Mouse (Mus musculus) urinary bladder, postnatal 10 days (tissue): Measurements from ENCODE around the gene Usp42.

Experiments used
- DNase-seq: peaks from one replicate; pipeline ENCODE4 v3.0.0; 2022; ENCODE audit warnings: low spot score

Usp42 gene

DNA sequence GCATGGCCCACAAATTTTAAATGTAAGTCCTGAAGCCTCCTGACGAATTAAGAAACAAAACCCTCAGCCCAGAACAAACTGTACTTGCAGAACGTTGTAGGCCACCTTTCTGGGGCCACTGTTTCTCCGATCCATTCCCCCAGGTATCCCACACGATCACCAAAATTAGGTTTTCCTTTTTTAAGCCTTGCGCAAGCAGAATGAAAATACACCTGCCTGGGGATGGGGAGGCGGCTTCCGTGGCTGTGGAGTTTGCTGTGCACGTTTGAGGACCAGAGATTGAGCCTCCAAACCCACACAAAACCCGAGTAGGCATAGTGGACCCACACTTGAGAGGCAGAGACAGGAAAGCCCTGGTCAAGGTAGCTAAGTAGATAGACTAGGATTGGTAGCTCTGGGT lies 41.7 kb downstream of the Usp42 start:
- no peak for DNase-seq

DNA sequence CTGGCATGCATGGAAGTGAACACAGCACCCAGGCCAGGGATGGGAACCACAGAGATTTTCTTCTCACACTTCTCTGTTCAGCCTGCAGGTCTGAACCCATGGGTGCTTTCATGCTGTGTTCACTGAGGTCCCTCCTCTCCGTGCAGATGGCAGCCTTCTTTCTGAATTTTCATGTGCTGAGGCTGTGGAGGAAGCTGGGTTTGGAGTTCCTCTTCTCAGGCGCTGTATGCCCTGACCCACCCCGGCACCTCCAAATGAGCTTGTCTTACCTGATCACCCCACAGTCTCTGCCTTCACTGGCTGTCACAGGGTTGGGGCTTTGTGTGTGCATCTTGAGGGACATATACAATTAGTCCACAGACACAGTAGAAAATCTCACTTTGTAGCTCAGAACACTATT lies 44.5 kb downstream of the Usp42 start:
- no peak for DNase-seq

DNA sequence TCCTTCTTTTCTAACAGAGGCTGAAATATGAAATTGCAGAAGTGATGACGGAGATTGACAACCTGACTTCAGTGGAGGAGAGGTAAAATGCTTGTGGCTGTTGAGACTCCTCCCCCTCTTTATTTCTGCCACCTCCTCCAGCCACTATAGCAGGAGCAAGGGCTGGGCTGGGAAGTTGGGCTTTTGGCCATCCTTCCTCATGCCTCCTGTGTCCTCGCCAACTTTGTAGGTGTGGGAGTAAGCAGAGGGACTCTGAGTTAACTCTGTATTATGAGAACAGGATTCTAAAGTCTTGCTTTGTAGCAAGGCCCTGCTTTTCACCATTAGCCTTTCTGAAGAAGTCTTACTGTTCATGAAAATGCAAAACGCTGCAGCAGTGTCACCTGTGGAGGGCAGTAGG lies 45.6 kb downstream of the Usp42 start:
- DNase-seq: no peak

DNA sequence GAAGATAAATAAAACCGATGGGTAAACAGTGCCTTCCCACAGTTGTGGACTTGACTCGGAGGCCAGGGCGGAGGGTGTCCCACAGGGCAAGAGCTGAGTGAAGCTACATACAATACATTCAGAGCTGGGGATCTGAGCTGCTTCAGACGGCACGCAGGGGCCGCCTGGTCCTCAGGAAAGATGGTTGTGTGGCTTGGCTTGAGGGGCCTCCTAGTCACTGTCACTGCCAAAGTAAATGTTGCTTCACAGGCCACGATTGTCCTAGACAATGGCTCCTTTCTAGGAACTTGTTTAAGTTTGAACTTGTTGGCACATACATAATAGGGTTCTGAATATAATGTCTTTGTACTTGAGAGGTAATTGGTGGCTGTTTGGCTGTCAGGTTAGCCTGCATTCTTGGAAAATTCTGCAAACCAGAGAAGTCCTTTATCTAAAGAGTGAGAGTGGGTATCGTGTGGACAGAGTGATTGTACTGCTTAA lies 47.1 kb downstream of the Usp42 start:
- no peak for DNase-seq

DNA sequence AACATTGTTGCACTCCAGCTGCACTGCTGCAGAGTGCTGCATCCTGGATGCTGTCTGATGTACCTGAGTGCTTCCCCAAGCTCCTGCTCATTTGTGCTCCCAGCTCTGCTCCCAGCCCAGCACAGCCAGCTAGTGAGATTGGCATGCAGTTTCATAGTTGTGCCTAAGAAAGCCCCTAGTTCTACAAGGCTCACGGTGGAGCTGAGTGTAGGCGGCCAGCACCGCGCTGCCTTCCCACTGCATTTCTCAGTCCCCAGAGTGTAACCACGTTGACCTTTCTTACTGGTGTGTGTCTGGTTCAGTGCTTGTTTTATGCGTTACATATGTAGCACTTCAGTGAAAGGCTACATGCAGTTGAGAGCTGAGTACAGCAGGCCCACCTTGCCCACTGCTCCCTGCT lies 48.4 kb downstream of the Usp42 start:
- DNase-seq: no peak

DNA sequence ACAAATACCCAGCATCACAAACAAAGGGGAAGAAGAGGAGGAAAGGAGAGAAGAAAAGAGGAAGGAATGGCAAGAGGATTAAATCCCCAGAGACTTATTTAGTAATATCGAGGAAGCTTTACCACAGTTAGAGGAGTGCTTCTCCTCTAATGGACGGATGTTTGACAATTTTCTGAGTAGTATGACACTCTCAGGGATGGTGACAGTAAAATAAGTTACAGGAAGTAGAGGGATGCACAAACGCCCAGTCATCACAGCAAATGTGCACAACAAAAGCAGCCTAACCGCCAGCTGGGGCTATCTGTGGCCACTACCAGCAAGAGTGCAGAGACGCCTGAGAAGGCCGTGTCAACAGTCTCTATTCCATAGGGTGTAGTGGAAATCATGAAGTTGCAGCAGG lies 52.4 kb downstream of the Usp42 start:
- no peak for DNase-seq

DNA sequence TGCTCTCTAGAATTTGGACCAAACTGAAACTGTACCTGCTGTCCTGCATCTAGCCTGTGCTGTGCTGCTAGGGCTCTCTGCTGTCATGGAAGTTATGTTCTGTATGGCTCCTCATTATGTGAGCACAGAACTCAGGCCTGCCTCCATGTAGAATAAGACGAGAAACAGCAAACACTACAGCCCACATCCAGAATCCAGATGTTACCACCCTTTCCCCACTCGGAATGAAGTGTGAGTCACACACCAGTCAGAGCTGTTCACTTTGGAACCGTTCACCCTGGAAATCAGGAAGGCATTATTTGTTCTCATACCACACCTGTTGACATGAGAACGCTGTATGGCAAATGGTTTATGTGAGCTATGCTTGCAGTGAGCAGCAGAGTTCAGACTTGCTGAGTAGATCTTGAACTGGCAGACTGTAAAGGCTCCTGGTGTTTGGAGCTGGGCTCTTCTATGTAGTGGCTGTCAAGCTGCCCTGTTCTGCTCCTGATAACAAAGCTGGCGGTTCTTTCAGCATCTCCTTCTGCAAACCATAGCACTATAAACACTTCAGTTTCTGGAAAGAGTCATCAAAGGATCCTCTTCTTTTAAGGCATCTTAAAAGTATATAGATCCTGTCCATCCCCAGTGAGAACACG lies 53.3 kb downstream of the Usp42 start:
- DNase-seq: no peak

DNA sequence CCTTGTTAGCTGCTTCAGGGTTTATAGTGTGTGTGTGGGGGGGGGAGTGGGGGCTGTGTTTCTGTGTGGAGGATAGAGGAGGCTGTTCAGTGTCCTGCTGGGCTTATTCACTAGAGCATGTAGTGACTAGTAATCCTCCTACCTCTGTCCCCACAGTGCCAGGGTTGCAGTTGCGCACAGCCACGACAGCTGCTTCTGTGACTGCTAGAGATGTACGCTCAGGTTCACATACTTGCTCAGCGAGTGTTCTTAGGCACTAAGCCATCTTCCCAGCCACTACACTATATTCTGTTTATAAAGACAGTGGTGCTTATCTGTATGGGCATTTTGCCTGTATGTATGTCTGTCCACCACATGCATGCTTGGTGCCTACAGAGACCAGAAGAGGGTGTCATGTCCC lies 54.7 kb downstream of the Usp42 start:
- no peak for DNase-seq

DNA sequence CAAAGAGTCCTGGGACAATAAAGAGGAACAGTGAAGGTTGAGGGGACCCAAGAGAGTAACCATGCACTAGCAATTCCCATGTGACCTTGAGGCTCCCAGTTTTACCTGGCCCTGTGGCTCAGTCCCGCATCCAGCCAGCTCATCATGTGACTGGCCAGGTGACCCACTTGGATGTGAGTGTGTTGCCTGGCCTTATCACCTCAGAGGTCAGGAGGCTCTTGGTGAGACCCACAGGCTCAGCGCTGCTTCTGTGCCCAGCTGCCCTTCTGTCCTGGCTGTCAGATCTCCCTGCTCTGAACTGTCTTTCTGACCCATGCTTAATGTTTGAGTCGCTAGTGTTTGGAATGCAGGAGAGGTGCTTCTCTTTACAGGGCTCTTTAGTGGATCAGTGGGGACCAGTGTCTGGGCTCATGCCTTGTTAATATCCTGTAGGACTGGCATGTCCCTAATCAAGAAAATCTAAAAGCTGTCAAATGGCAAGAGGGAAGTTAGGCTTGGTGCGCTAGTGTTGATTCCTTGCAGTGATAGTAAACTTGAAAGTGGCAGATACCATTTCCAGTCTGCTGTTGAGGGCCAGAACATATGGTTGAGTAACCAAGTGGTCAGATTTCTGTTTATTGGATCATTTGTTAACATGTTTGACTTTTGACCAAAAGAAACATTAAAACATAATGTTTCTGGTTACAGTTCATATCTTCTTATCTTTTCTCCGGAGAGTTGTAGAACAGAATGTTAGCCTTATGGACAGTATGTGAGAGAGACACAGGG lies 55.7 kb downstream of the Usp42 start:
- DNase-seq: no peak

DNA sequence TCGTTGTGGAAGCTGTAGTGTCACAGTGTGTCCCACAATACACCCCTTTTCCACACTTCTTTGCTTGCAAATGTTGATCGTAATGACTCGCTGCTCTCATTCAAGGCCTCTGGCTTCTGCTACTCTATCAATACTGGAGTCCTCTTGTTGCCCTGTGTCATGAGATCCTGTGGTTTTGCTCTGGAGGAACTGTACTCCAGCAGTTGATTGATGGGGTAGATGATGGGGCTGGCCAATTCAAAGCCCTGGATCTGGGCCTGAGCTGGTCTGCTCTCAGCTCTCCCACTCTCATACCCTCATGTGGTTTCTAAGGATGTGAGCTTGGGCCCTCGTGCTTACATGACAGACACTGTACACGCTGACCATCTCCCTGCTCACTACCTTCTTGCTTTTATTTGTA lies 57.5 kb downstream of the Usp42 start:
- no peak for DNase-seq

DNA sequence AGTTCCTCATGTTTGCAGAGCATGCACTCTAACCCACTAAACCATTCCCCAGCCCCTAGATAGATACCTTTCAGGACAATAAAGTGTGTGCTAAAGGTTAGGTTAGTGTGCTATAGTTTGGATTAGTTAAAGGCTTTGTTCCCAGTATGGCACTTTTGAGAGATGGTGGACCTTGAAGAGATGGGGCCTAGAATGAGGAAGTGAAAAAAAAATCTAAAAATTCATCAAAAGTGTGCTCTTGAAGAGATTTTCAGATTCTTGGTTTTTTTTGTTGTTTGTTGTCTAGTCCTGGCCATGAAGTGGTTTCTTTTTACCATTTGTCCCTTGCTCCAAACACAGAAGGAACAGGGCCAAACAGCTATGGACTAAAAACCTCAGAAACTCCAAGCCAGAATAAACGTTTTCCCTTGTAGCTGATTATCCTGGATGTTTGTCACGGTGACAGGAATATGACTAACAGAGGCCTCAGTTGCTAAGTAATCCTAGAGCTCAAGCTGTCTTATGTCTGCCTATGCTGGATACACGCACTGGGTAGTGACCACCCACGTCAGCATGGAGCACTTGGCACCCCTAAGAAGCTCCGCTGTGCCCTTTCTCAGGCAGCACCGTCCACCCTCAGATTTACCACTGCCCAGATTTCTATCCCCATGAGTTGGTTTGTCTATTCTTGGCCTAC lies 61.2 kb downstream of the Usp42 start:
- no peak for DNase-seq

DNA sequence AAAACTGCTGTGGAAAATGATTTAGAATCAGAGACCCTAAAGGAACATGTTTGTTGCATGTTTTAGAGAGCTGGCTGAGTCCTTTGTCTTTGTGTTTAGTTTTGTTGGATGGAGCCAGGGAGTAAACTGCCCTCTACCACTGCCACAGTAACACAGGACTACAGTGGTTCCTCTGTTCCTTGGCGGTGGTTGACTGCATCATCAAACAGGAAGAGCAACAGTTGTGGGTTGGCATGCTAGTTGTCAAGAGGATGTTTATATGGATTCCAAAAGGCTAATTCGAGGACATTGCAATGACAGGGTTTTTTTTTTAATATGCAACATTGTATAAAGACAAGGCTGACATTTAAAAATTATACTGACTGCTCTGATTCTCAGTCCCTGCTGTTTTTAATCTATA lies 62.2 kb downstream of the Usp42 start:
- no peak for DNase-seq

DNA sequence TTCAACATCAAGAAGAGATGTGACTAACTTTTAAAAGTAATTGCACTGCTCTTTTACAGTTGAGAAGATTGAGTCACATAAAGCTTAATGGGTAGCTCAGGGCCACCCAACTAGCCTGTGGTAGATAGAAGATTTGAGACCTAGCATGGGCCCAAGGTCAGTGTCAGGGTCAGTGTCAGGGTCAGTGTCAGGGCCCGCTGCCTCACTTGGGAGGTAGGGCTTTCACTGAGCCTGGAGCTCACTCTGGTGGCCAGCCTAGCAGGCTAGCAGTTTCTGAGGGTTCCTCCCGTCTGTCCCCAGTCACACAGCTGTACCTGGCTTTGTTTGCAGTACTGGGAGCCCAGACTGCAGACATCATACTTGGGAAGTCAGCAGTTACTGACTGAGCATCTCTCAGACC lies 62.7 kb downstream of the Usp42 start:
- DNase-seq: no peak

DNA sequence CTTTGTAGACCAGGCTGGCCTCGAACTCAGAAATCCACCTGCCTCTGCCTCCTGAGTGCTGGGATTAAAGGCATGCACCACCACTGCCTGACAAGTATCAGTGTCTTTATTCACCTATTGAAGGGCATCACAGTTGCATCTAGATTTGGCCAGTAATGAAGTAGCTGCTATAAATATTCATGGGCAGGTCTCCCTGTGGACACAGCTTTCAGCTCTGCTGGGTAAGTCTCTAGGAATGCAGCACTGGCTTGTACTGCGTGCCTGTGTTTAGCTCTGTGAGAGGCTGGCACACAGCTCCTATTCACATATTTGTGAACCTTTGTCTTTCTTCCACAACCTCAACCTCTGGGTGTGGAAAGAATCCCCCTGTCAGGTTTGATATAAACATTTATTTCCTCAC lies 63.2 kb downstream of the Usp42 start:
- DNase-seq: no peak

DNA sequence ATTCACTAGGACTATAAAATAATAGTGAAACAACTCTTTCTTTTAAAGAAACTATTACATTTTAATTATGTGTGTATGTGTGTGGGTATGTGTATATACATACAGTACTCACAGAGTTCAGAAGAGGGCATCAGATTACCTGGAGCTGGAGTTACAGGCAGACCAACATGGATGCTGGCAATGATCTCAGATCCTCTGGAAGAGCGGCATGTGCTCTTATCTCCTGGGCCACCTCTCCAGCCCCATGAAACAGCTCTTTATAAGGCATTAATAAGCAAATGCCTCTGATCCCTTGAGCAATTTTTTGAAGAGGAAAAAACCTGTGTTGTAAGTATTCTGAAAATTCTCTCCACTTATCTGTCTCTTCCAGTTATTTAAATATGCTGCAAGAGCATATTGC lies 66.1 kb downstream of the Usp42 start:
- DNase-seq: no peak

DNA sequence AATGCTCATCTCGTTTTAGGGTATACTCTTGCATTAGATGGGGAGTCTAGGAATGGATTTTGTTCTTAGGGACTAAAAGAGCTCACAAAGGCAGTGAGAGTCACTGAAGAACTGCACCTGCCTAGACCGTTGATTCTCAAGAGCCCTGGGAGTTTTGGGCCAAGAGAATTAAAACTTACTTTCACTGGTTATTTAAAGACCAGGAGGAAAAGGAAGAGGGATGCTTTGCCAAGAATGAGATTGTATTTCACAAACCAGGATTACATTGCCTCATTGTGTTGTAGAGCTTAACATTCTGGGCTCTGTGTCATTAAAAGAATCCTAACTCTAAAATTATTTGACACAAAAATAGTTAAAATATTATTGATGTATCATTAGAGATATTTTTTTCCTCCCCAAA lies 66.5 kb downstream of the Usp42 start:
- DNase-seq: no peak

DNA sequence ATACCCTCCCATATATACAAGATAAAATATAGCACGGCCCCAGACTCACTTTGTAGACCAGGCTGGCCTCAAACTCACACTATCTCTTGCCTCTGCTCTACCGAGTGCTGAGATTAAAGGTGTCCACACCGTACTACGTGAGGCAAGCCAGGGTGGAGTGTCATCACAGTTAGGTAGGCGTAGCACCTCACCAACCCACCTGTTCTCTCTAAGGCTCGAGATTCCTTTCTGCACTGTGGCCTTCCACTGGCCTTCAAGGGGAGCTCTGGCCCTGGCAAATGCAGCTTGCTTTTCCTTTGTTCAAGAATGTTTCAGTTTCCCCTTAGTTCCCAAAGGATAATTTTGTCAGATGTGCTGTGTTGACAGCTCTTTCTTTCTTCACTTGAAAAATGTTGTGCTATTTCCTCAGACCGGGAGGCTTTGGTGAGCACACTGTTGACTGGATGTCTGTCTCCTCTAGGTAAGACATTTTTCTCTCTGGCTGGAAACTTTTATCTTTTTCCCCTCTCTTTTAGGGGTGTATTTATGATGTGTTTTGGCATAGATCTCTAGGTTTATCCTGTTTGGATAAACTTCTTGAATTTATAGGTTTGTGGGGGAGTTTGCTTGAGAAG lies 68.9 kb downstream of the Usp42 start:
- no peak for DNase-seq
